Mouse (Mus musculus): ENCODE measurements at regions not wholly inside any gene's neighbourhood (a gene's known extent, or its start where the extent isn't known, plus 50 kb on each side); places are given as distances from the start of the nearest gene placed in this dataset.

DNA sequence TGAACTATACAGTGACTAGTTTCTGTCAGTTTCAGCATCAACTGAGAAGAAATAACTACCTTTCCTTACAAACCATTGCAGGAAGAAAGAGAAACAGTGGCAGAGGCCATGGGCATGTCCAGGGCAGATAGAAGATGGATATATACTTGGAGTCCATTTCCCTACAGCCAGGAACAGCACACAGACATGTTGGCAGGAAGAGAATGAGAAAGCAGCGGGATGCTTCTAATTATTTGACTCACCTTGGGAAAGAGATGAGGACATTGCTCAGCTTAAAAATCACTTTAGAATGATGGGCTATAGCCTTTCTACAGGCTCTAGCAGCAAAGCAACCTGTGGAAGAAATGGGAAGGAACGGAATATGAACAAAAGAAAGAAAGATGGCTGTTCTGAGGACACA, 947.6 kb upstream of the Gm7489 start:
- Histone ChIP-seq H3K27me3 (ENCODE audit: control insufficient read depth, insufficient read depth, low read length) (no peaks in the 10 kb centered on the region), H3K4me3 (ENCODE audit: low read depth, low read length) (no peak overlapping the region), H3K27ac (ENCODE audit: low read depth, low read length) (no peak overlapping the region), H3K9ac (ENCODE audit: low read depth, low read length) (no peak overlapping the region), H3K36me3 (ENCODE audit: control insufficient read depth, insufficient read depth, low read length) (no peaks in the 10 kb centered on the region), H3K4me2 (no peak overlapping the region), H3K4me1 (ENCODE audit: control insufficient read depth, insufficient read depth, low read length) (no peaks in the 10 kb centered on the region), H3K9me3 (replicated peaks; ENCODE audit: control insufficient read depth, low read length) (no peaks in the 10 kb centered on the region)
- no peak for ATAC-seq (replicated peaks; ENCODE audit: insufficient number of reproducible peaks, low FRiP score, low TSS enrichment)
- WGBS (ENCODE audit: insufficient replicate concordance): 64% methylated on average over 2 of the region's 2 CpGs

DNA sequence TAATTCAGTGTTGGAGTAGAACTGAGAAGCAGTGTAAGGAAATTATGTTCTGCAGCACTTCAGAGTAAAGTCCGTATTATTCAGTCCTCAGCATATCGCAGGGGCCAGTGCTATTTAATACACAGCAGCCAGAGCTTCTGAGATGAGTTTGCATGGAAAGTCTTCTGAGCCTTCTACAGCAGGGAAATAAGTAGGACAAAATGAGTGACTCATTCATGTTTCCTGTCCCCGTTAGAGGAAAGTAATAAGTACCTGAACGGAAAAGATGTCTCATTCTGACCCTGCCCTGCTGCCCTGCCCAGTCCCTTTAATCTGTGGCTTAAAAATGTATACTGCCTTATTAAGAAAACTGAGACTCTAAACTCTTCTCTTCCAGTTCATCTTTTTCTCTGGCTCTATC, 940.1 kb upstream of the Gm7489 start:
- no peak overlapping the region for H3K4me3 ChIP-seq (ENCODE audit: low read depth, low read length)
- H3K9ac ChIP-seq (ENCODE audit: low read depth, low read length): no peak overlapping the region
- H3K4me1 ChIP-seq (ENCODE audit: control insufficient read depth, insufficient read depth, low read length): no peaks in the 10 kb centered on the region
- H3K4me2 ChIP-seq: no peak overlapping the region
- H3K9me3 ChIP-seq (replicated peaks; ENCODE audit: control insufficient read depth, low read length): no peaks in the 10 kb centered on the region
- no peak overlapping the region for H3K27ac ChIP-seq (ENCODE audit: low read depth, low read length)
- no peak for ATAC-seq (replicated peaks; ENCODE audit: insufficient number of reproducible peaks, low FRiP score, low TSS enrichment)
- no peaks in the 10 kb centered on the region for H3K36me3 ChIP-seq (ENCODE audit: control insufficient read depth, insufficient read depth, low read length)
- no peaks in the 10 kb centered on the region for H3K27me3 ChIP-seq (ENCODE audit: control insufficient read depth, insufficient read depth, low read length)
- 72% methylated on average over 4 of the region's 4 CpGs for WGBS (ENCODE audit: insufficient replicate concordance)

DNA sequence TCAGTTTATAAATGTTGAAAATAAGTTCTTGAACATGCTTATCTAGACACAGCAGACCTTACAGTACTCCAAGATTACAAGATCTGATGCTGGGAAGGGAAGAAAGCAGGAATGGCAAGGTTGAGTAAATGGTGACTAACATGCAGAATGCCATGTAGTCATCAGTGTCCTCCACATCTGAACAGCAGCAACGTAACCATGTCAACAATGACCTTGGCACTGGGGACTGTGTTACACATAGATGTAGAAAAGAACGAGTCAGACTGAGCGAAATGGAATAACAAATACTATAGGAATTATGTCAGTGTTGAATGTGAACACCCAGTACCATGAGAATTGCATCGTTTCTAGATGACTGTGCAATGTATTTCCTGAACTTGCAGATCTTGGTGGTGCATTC, 936.5 kb upstream of the Gm7489 start:
- no peaks in the 10 kb centered on the region for H3K9me3 ChIP-seq (replicated peaks; ENCODE audit: control insufficient read depth, low read length)
- no peak overlapping the region for H3K4me2 ChIP-seq
- H3K36me3 ChIP-seq (ENCODE audit: control insufficient read depth, insufficient read depth, low read length): no peaks in the 10 kb centered on the region
- no peak overlapping the region for H3K9ac ChIP-seq (ENCODE audit: low read depth, low read length)
- H3K4me3 ChIP-seq (ENCODE audit: low read depth, low read length): no peak overlapping the region
- 85% methylated on average over 4 of the region's 4 CpGs for WGBS (ENCODE audit: insufficient replicate concordance)
- H3K4me1 ChIP-seq (ENCODE audit: control insufficient read depth, insufficient read depth, low read length): no peaks in the 10 kb centered on the region
- H3K27ac ChIP-seq (ENCODE audit: low read depth, low read length): no peak overlapping the region
- H3K27me3 ChIP-seq (ENCODE audit: control insufficient read depth, insufficient read depth, low read length): no peaks in the 10 kb centered on the region
- no peak for ATAC-seq (replicated peaks; ENCODE audit: insufficient number of reproducible peaks, low FRiP score, low TSS enrichment)

DNA sequence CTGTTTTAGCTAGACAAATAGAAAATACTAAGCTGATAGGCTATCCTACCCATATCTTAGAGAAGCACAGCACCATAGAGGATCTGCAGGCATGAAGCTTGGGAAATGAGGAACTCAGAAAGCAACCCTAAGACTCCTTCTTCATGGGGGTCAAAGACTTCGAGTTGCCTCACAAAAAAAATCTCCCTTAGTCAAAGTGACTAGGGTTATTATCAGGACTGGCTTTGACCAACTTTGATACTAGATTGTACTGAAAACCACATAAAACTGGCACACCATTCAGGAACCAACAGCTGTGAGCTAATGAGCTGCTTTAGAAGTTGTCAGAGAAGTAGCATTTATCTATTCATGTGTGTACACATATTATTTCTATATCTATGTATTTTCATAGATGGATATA, 931.2 kb upstream of the Gm7489 start:
- 53% methylated on average over 1 of the region's 1 CpGs for WGBS (ENCODE audit: insufficient replicate concordance)
- no peak overlapping the region for H3K4me2 ChIP-seq
- no peaks in the 10 kb centered on the region for H3K4me1 ChIP-seq (ENCODE audit: control insufficient read depth, insufficient read depth, low read length)
- ATAC-seq (replicated peaks; ENCODE audit: insufficient number of reproducible peaks, low FRiP score, low TSS enrichment): no peak
- H3K27ac ChIP-seq (ENCODE audit: low read depth, low read length): no peak overlapping the region
- no peak overlapping the region for H3K9ac ChIP-seq (ENCODE audit: low read depth, low read length)
- H3K4me3 ChIP-seq (ENCODE audit: low read depth, low read length): no peak overlapping the region
- H3K36me3 ChIP-seq (ENCODE audit: control insufficient read depth, insufficient read depth, low read length): no peaks in the 10 kb centered on the region
- H3K9me3 ChIP-seq (replicated peaks; ENCODE audit: control insufficient read depth, low read length): no peaks in the 10 kb centered on the region
- no peaks in the 10 kb centered on the region for H3K27me3 ChIP-seq (ENCODE audit: control insufficient read depth, insufficient read depth, low read length)

DNA sequence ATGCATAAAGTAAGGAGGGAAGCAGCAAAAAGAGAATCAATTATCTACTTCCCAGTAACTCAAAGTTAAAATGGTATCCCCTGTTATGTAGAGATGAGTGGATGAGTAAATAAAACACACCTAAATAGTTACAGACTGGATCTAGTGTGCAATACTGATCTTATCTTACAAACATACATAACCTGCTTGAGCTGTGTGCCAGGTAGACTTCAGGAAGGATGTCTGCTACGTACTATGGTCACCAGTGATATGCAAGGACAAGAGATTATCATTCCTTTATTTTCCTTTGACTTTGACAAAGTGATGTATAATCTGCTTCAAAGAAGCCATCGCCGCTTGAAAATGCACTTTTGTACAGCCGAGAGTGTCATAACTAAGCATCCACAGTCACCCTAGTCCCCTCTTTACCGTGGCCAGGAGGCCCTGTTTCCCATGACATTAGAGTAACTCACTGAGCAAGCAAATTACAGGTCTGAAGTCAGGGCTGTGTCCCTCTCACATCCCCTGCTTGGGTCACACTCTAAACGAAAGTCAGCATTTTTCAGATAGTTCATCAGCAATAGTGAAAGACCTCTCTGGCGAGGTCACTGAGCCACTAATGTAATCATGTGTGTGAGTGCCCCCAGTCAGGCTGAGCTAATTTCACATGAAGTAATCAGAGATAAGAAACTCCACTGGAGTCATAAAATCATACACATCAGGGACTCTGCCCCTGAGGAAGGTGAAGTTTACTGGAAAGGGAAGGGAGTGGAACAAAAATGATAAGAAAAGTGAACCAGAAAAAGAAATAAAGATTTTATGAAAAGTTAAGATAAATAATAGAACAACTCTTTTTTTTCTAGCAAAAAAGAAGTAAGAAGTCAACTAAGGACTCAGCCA, 929.8 kb upstream of the Gm7489 start:
- no peaks in the 10 kb centered on the region for H3K4me1 ChIP-seq (ENCODE audit: control insufficient read depth, insufficient read depth, low read length)
- no peak overlapping the region for H3K4me2 ChIP-seq
- H3K4me3 ChIP-seq (ENCODE audit: low read depth, low read length): no peak overlapping the region
- no peak overlapping the region for H3K27ac ChIP-seq (ENCODE audit: low read depth, low read length)
- H3K27me3 ChIP-seq (ENCODE audit: control insufficient read depth, insufficient read depth, low read length): no peaks in the 10 kb centered on the region
- no peaks in the 10 kb centered on the region for H3K36me3 ChIP-seq (ENCODE audit: control insufficient read depth, insufficient read depth, low read length)
- no peak for ATAC-seq (replicated peaks; ENCODE audit: insufficient number of reproducible peaks, low FRiP score, low TSS enrichment)
- H3K9ac ChIP-seq (ENCODE audit: low read depth, low read length): no peak overlapping the region
- H3K9me3 ChIP-seq (replicated peaks; ENCODE audit: control insufficient read depth, low read length): no peaks in the 10 kb centered on the region
- 65% methylated on average over 7 of the region's 7 CpGs for WGBS (ENCODE audit: insufficient replicate concordance)

DNA sequence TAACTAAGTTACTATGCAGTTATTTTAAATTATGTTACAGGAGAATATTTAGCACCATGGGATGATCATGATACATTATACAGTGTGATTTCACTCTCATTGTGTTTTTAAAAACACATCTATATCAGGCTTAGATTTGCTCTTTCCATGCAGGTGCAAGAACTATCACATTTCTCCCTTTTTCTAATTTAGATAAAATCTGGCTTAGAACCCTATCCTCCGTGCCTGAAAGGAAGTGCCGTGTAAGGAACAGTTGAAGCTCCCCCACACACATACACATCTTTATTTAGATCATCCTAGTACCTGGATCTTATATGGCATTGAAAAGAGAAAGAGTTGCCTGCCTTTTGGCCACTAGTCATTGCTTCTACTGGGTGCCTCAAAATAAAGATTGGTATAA, 925.0 kb upstream of the Gm7489 start:
- WGBS (ENCODE audit: insufficient replicate concordance): 72% methylated on average over 2 of the region's 2 CpGs
- Histone ChIP-seq H3K27ac (ENCODE audit: low read depth, low read length) (no peak overlapping the region), H3K9ac (ENCODE audit: low read depth, low read length) (no peak overlapping the region), H3K4me3 (ENCODE audit: low read depth, low read length) (no peak overlapping the region), H3K4me2 (no peak overlapping the region), H3K4me1 (ENCODE audit: control insufficient read depth, insufficient read depth, low read length) (no peaks in the 10 kb centered on the region), H3K9me3 (replicated peaks; ENCODE audit: control insufficient read depth, low read length) (no peaks in the 10 kb centered on the region), H3K27me3 (ENCODE audit: control insufficient read depth, insufficient read depth, low read length) (no peaks in the 10 kb centered on the region), H3K36me3 (ENCODE audit: control insufficient read depth, insufficient read depth, low read length) (no peaks in the 10 kb centered on the region)
- ATAC-seq (replicated peaks; ENCODE audit: insufficient number of reproducible peaks, low FRiP score, low TSS enrichment): no peak

DNA sequence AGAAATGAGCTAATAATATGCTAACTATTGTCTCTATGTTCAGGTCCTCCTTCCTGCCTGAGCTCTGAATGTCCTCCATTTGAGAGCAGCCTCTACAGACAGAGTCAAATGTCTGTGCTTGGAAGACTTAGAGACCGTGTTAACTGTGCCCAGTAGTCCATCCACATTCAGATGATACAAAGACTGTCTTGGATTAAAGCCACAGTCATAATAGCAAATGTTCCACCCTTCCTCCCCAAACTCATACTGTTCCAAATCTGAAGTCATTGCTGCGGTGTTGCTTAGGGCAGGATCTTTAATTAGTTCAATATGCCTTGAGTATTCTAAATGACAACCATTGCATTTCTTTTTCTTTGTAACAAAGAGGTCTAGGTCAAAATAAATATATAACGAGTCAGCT, 923.2 kb upstream of the Gm7489 start:
- no peak overlapping the region for H3K27ac ChIP-seq (ENCODE audit: low read depth, low read length)
- H3K4me3 ChIP-seq (ENCODE audit: low read depth, low read length): no peak overlapping the region
- no peak overlapping the region for H3K9ac ChIP-seq (ENCODE audit: low read depth, low read length)
- 75% methylated on average over 3 of the region's 3 CpGs for WGBS (ENCODE audit: insufficient replicate concordance)
- H3K4me1 ChIP-seq (ENCODE audit: control insufficient read depth, insufficient read depth, low read length): no peaks in the 10 kb centered on the region
- no peaks in the 10 kb centered on the region for H3K36me3 ChIP-seq (ENCODE audit: control insufficient read depth, insufficient read depth, low read length)
- no peaks in the 10 kb centered on the region for H3K9me3 ChIP-seq (replicated peaks; ENCODE audit: control insufficient read depth, low read length)
- no peaks in the 10 kb centered on the region for H3K27me3 ChIP-seq (ENCODE audit: control insufficient read depth, insufficient read depth, low read length)
- no peak for ATAC-seq (replicated peaks; ENCODE audit: insufficient number of reproducible peaks, low FRiP score, low TSS enrichment)
- H3K4me2 ChIP-seq: no peak overlapping the region

DNA sequence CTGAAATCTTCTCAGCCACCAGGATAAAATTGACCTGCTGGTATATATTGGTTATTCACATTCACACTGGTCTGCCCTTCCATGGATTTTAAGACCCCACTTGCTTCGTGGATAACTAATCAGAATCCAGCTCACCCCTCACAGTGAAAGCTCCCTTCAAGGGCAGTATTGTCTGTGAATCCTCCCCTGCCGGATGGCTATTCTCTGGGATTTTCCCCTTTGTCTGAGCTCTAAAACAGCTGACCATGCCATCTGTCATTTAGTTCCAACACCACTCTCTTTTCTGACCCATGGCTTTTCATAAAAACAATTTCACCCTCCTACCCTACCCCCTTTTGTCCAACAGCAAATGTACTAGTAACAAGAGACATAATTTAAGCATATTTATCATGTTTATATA, 920.8 kb upstream of the Gm7489 start:
- H3K27me3 ChIP-seq (ENCODE audit: control insufficient read depth, insufficient read depth, low read length): no peaks in the 10 kb centered on the region
- H3K9ac ChIP-seq (ENCODE audit: low read depth, low read length): no peak overlapping the region
- H3K36me3 ChIP-seq (ENCODE audit: control insufficient read depth, insufficient read depth, low read length): no peaks in the 10 kb centered on the region
- no peak overlapping the region for H3K4me3 ChIP-seq (ENCODE audit: low read depth, low read length)
- no peaks in the 10 kb centered on the region for H3K4me1 ChIP-seq (ENCODE audit: control insufficient read depth, insufficient read depth, low read length)
- H3K4me2 ChIP-seq: no peak overlapping the region
- H3K27ac ChIP-seq (ENCODE audit: low read depth, low read length): no peak overlapping the region
- H3K9me3 ChIP-seq (replicated peaks; ENCODE audit: control insufficient read depth, low read length): no peaks in the 10 kb centered on the region
- ATAC-seq (replicated peaks; ENCODE audit: insufficient number of reproducible peaks, low FRiP score, low TSS enrichment): no peak
- WGBS (ENCODE audit: insufficient replicate concordance): 45% methylated on average over 2 of the region's 2 CpGs

DNA sequence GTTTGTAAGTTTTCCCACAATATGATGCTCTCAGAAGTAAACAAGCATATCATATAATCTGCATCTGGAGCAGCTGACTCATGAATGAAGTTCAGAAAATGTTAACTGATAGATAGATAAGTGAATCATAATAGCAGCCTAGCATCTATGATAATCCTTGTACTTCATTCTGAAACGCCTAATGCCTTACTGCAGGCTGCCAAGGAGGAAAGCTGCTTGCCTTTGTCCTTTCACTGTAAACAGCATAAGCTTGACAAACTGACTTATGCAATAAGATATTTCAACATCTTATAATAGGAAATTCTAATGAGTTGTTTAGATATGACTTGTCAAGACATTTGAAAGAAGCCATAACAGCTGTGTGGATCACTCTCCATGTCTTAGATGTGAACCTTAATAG, 920.3 kb upstream of the Gm7489 start:
- Histone ChIP-seq H3K4me2 (no peak overlapping the region), H3K4me1 (ENCODE audit: control insufficient read depth, insufficient read depth, low read length) (no peaks in the 10 kb centered on the region), H3K36me3 (ENCODE audit: control insufficient read depth, insufficient read depth, low read length) (no peaks in the 10 kb centered on the region), H3K9me3 (replicated peaks; ENCODE audit: control insufficient read depth, low read length) (no peaks in the 10 kb centered on the region), H3K27me3 (ENCODE audit: control insufficient read depth, insufficient read depth, low read length) (no peaks in the 10 kb centered on the region), H3K9ac (ENCODE audit: low read depth, low read length) (no peak overlapping the region), H3K27ac (ENCODE audit: low read depth, low read length) (no peak overlapping the region), H3K4me3 (ENCODE audit: low read depth, low read length) (no peak overlapping the region)
- WGBS (ENCODE audit: insufficient replicate concordance): 73% methylated on average over 1 of the region's 1 CpGs
- ATAC-seq (replicated peaks; ENCODE audit: insufficient number of reproducible peaks, low FRiP score, low TSS enrichment): no peak

All from heart, embryonic 11.5 days (tissue).